Mouse (Mus musculus) B cell, adult 2 months (primary cell): Measurements from ENCODE around the gene Klhl26.

Source experiments
- DNase-seq, 2 experiments: peaks; one replicate each; pipeline ENCODE4 v3.0.0; 2022

Klhl26 gene

GRCm38 (mm10) chr8:70408301-70408700 is 68.5 kb downstream of the Klhl26 start:
- DNase-seq: no peak

DNA sequence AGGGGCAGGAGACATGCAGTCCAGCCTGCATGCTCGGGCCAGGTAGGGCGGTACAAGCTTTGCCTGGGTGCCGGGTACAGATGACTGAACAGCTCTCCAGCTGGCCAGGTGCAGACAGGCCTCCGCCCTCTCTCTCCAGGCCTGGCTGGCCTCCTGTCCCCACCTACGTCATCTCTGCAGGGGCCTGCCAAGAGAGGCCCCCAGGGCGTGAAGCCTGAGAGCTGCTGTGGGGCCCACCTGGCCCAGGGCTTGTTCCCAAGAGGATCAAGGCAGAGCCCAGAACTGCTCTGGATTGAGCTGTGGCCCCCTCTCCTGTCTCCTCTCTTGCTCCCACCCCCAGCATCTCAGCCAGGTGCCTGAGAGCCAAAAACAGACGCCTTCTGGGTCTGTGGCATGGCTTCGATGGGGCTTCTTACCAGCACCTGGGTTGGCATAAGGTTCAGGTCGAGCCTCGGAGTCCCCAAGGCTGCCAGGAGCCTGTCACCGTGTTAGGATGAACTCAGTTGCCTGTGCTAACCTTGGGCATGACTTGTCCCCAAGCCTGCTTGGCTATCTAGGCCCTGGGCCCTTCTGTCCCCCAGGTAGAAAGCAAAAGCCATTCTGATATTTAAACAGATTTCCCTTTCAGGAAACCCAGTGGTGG is 70.2 kb downstream of the Klhl26 start:
- no peak for DNase-seq

DNA sequence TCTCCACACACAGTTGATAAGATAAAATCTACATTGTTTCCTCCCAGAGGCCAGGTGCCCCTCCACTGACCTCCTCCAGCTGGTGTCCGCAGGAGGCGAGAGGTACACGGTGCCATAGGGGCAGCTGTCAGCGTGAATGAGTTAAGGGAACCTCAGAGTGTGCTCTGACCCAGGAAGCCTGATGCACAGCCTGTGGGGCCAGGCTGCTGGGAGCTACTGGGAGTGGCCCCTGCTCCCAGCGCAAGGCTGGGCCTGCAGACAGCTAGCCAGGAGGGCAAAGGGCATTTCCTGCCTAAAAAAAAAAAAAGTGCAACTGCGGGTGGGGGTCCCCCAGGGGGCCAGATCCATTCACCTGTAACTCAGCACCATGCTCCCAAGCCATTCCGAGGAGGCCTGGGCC is 71.6 kb downstream of the Klhl26 start:
- DNase-seq: no peak

GRCm38 (mm10) chr8:70404212-70404611 is 72.6 kb downstream of the Klhl26 start:
- DNase-seq: no peak
